Mouse (Mus musculus) CH12.LX (cell line): ENCODE results near the gene Ttll4. TPM values are rescaled to one million over a fixed set of nuclear protein-coding genes. Genes with fewer than 3 reads are reported as not detected.

Source experiments
- DNase-seq: peaks from one replicate; pipeline ENCODE4 v3.0.0-alpha.2; 2013; ENCODE audit errors: extremely low read depth
- H3K27ac ChIP-seq: 2 replicates; pipeline ENCODE4 v1.5.1; 2012; ENCODE audit warnings: low read depth, mild to moderate bottlenecking, control low read depth, moderate library complexity; ENCODE audit not compliant: insufficient read depth
- H3K27me3 ChIP-seq: replicated peaks from 2 replicates; pipeline ENCODE3; 2012; ENCODE audit warnings: inconsistent platforms
- H3K36me3 ChIP-seq, 2 experiments: replicated peaks in 1 of 2; 2 replicates each; pipeline versions ENCODE3 to v1.6.1; 2012; ENCODE audit warnings: inconsistent platforms in 1 of 2, low read length in 1 of 2, mild to moderate bottlenecking in 1 of 2, mixed read lengths in 1 of 2, moderate library complexity in 1 of 2; ENCODE audit not compliant: control insufficient read depth in 1 of 2, insufficient read depth in 1 of 2
- H3K4me1 ChIP-seq, 2 experiments: 2 replicates each; pipeline ENCODE4 v1.6.1; 2012; ENCODE audit warnings: inconsistent platforms in 1 of 2, moderate library complexity in 1 of 2; ENCODE audit not compliant: insufficient read depth in 2 of 2, control insufficient read depth in 1 of 2
- H3K4me2 ChIP-seq: 2 replicates; pipeline ENCODE4 v1.6.1; 2012; ENCODE audit warnings: low read depth, mild to moderate bottlenecking, control low read depth; ENCODE audit not compliant: poor library complexity, insufficient read depth, severe bottlenecking
- H3K4me3 ChIP-seq, 3 experiments: fragments of 150-350 bp in 1 of 3; sonication (generic) in 1 of 3; replicated peaks in 1 of 3; 2 replicates each; pipeline versions ENCODE3 to v1.5.1; 2011 to 2012; ENCODE audit warnings: low read depth in 2 of 3, low read length in 2 of 3, mild to moderate bottlenecking in 2 of 3, moderate library complexity in 2 of 3, control low read depth in 1 of 3, improper control_type of control experiment in 1 of 3, inconsistent platforms in 1 of 3, mixed read lengths in 1 of 3; ENCODE audit not compliant: poor library complexity in 1 of 3
- H3K79me2 ChIP-seq: replicated peaks from 2 replicates; pipeline ENCODE4 v1.6.1; 2012; ENCODE audit warnings: mild to moderate bottlenecking, moderate library complexity; ENCODE audit not compliant: control insufficient read depth, poor library complexity, insufficient read depth, severe bottlenecking; ENCODE audit errors: extremely low read depth
- H3K9ac ChIP-seq: 2 replicates; pipeline ENCODE4 v1.6.1; 2012; ENCODE audit warnings: low read depth, mild to moderate bottlenecking, control low read depth, moderate library complexity; ENCODE audit not compliant: insufficient read depth
- H3K9me3 ChIP-seq: replicated peaks from 2 replicates; pipeline ENCODE3; 2012; ENCODE audit warnings: low read length, inconsistent platforms, mixed read lengths
- CHD1 ChIP-seq: IDR thresholded peaks from 2 replicates; pipeline ENCODE4 v1.6.1; 2012; ENCODE audit warnings: low read depth, low read length, improper control_type of control experiment, inconsistent platforms
- CHD2 ChIP-seq: IDR thresholded peaks from 2 replicates; pipeline ENCODE4 v1.6.1; 2011; ENCODE audit warnings: low read length, improper control_type of control experiment
- HCFC1 ChIP-seq: IDR thresholded peaks from 2 replicates; pipeline ENCODE4 v1.6.1; 2012; ENCODE audit warnings: low read depth, mild to moderate bottlenecking, inconsistent platforms, low read length, improper control_type of control experiment
- MAX ChIP-seq: IDR thresholded peaks from 2 replicates; pipeline ENCODE4 v1.6.1; 2011; ENCODE audit warnings: low read length, improper control_type of control experiment
- MXI1 ChIP-seq: IDR thresholded peaks from 2 replicates; pipeline ENCODE4 v1.6.1; 2011; ENCODE audit warnings: mild to moderate bottlenecking, low read depth, low read length, improper control_type of control experiment
- PAX5 ChIP-seq: IDR thresholded peaks from 2 replicates; pipeline ENCODE4 v1.6.1; 2012; ENCODE audit warnings: low read length, inconsistent platforms, mixed read lengths
- RAD21 ChIP-seq: IDR thresholded peaks from 2 replicates; pipeline ENCODE4 v1.6.1; 2011; ENCODE audit warnings: low read depth, mild to moderate bottlenecking, low read length, improper control_type of control experiment, moderate library complexity
- SIN3A ChIP-seq: IDR thresholded peaks from 2 replicates; pipeline ENCODE4 v1.6.1; 2012; ENCODE audit warnings: low read length, improper control_type of control experiment, inconsistent platforms
- TBP ChIP-seq: conservative IDR thresholded peaks from 2 replicates; pipeline ENCODE4 v1.6.1; 2011; ENCODE audit warnings: low read depth, low read length, improper control_type of control experiment
- TCF12 ChIP-seq: IDR thresholded peaks from 2 replicates; pipeline ENCODE4 v1.6.1; 2014; ENCODE audit warnings: low read depth, mild to moderate bottlenecking, inconsistent platforms, low read length, improper control_type of control experiment
- UBTF ChIP-seq: IDR thresholded peaks from 2 replicates; pipeline ENCODE4 v1.6.1; 2012; ENCODE audit warnings: low read depth, mild to moderate bottlenecking, inconsistent platforms, low read length, improper control_type of control experiment, moderate library complexity
- ZC3H11A ChIP-seq: IDR thresholded peaks from 2 replicates; pipeline ENCODE4 v1.6.1; 2012; ENCODE audit warnings: low read depth, mild to moderate bottlenecking, inconsistent platforms, low read length, improper control_type of control experiment
- ZKSCAN1 ChIP-seq: IDR thresholded peaks from 2 replicates; pipeline ENCODE4 v1.6.1; 2012; ENCODE audit warnings: low read depth, inconsistent platforms, low read length, improper control_type of control experiment, borderline replicate concordance
- dilution Hi-C: fragments of 300-500 bp; cut with MboI; formaldehyde crosslinking; loops from 2 replicates; pipeline ENCODE4 v1.14.3; 2020; ENCODE audit warnings: low sequenced_read_pairs; ENCODE audit not compliant: extremely low pct_unique_long_range_greater_than_20kb, extremely low pct_ligation_motif_present
- in situ Hi-C: fragments of 300-500 bp; cut with MboI; formaldehyde crosslinking; loops from 3 replicates; pipeline ENCODE4 v1.14.3; 2019; ENCODE audit warnings: low sequenced_read_pairs, low pct_ligation_motif_present, low pct_unique_long_range_greater_than_20kb, mixed read lengths
- polyA plus RNA-seq: library from polyadenylated mRNA; unstranded; fragments of >175 nt; gene quantifications from 2 replicates; pipeline ENCODE4 v1.2.1, GENCODE M21; 2012; ENCODE audit warnings: low read depth; ENCODE audit not compliant: insufficient read length
- total RNA-seq, 2 experiments: library from RNA; depleted of rRNA; stranded (reverse); fragments of 300-350 nt in 1 of 2; fragments of >200 nt in 1 of 2; gene quantifications; 2 replicates each; pipeline ENCODE4 v1.2.3; 2012 to 2014

Gene Ttll4
- total and polyA plus RNA-seq, 3 experiments: 21.8 to 85.8 (median 23.6) TPM

DNA sequence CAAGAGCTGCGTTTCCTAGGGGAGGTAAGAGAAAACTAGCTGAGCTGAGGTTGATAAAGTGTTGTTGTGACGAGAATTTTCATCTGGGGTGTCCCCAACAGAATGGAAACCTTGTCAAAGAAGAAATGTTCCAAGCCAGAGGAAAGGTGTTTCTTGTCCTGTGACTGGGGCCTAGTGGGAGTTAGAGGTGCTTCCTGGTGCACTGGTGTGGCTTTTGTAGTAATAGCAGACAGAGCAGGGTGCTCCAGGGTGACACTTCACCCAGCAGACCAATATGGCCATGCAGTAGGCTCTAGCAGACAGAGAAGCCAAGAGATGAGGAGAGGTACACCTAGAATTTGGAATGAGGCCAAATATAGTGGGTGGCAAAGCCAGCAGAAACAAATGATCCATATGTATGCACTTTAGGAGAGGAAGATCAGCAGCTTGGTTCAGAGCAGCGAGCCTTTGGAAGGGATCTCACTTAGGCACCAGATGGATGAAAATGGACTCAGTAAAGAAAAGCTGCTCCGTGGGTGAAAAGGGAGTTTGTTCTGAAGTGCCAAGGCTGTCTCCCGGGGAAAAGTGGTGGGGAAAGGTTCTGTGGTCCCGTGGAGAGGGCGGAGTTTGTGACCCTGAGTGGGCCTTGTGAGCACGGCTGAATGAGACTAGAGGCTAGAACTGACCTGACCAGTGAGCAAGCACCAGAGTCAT is 32.5 kb downstream of the Ttll4 start:
- Histone ChIP-seq H3K9ac (no peak overlapping the region), H3K27ac (no peak overlapping the region), H3K4me1 (no peaks in the 10 kb centered on the region), H3K36me3 (peaks cover 71 to 88% of the 10 kb centered on the region in 2 experiments), H3K9me3 (no peaks in the 10 kb centered on the region), H3K27me3 (no peaks in the 10 kb centered on the region), H3K4me2 (no peak overlapping the region), H3K4me3 (no peak overlapping the region), H3K79me2 (no peaks in the 10 kb centered on the region)
- no peak for TF ChIP-seq PAX5
- TF ChIP-seq HCFC1: no peak
- TF ChIP-seq RAD21: no peak
- dilution Hi-C loops: no loop called here
- no peak for DNase-seq
- in situ Hi-C loops: no loop called here

DNA sequence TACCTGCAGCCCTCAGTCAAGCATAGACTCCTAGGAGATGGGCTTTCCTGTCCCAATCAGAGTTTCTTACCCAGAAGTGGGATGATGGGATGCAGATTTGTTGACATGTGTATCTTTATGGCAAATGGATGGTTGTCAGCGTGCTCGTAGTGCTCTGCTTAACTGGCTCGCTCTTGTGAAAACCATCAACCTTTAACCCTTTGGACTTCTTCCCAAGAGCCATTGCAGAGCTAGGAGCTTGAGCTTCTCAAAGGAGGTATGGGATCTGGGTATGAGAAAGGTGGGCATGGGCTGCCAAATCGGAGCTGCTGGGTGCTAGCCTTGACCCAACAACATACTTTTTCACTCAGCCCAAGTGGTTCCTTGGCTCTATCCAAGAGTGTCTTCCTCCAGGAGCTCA is 34.3 kb downstream of the Ttll4 start:
- Histone ChIP-seq H3K4me2 (no peak overlapping the region), H3K36me3 (peaks cover 61 to 87% of the 10 kb centered on the region in 2 experiments), H3K79me2 (no peaks in the 10 kb centered on the region), H3K27ac (no peak overlapping the region), H3K4me1 (peaks cover 0 to 2% of the 10 kb centered on the region in 2 experiments; a peak in 1 of 4 replicates), H3K27me3 (no peaks in the 10 kb centered on the region), H3K4me3 (no peak overlapping the region), H3K9me3 (no peaks in the 10 kb centered on the region), H3K9ac (no peak overlapping the region)
- TF ChIP-seq TBP (no peak), ZC3H11A (no peak), TCF12 (no peak)
- dilution Hi-C loops: no loop called here
- no peak for DNase-seq
- in situ Hi-C loops: no loop called here

DNA sequence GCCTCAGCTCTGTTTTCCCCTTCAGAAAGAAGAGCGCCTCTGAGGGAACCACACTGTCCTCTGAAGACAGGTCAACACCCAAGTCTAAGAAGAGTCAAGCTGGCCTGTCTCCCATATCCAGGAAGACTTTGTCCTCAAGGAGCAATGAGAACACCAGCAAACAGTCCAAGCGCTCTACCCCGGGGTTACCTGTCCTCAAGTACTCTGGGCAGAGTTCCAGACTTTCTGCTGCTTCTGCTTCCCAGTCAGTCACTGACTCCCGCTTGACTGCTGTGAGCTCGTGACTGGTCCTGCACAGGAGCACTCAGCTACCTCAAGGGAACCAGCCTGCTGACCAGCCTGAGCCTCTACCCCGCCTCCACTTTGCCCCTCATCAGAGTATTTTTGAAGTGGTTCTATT is 35.9 kb downstream of the Ttll4 start:
- Histone ChIP-seq H3K27ac (no peak overlapping the region), H3K36me3 (peaks cover 52 to 80% of the 10 kb centered on the region in 2 experiments), H3K4me3 (no peak overlapping the region), H3K79me2 (no peaks in the 10 kb centered on the region), H3K4me1 (peaks cover 5 to 17% of the 10 kb centered on the region in 2 experiments), H3K4me2 (no peak overlapping the region), H3K9ac (no peak overlapping the region), H3K9me3 (no peaks in the 10 kb centered on the region), H3K27me3 (no peaks in the 10 kb centered on the region)
- dilution Hi-C loops (no loop called here), in situ Hi-C loops (no loop called here)
- TF ChIP-seq CHD2: no peak
- no peak for TF ChIP-seq CHD1
- TF ChIP-seq MXI1: no peak
- no peak for TF ChIP-seq MAX
- TF ChIP-seq ZKSCAN1: no peak
- no peak for TF ChIP-seq UBTF
- TF ChIP-seq SIN3A: no peak
- no peak for DNase-seq
